Mouse (Mus musculus): ENCODE data around the gene Ogfod2. TPM values are rescaled to one million over a fixed set of nuclear protein-coding genes. Genes with fewer than 3 reads are reported as not detected.

Ogfod2 gene
- polyA plus RNA-seq, 1 experiment from 2014 or later = 15.3 TPM

GRCm38 (mm10) chr5:124078794-124079416 lies 33.2 kb upstream of the Ogfod2 start:
- H3K4me2 ChIP-seq (replicated peaks; ENCODE audit: low read depth, low read length) = no peak overlapping the region
- no peaks in the 10 kb centered on the region for H3K27me3 ChIP-seq (ENCODE audit: control insufficient read depth, insufficient read depth, low read length)
- WGBS = 59% methylated on average over 9 of the region's 9 CpGs
- H3K4me3 ChIP-seq (ENCODE audit: low read length) = no peak overlapping the region
- no peak for ATAC-seq (ENCODE audit: low FRiP score, low TSS enrichment)
- peaks cover 23% of the 10 kb centered on the region; the same call in 1 of the 2 replicates for H3K4me1 ChIP-seq (ENCODE audit: control insufficient read depth, insufficient read depth, low read length)
- H3K9ac ChIP-seq (ENCODE audit: low read depth, low read length) = no peak overlapping the region
- H3K9me3 ChIP-seq (ENCODE audit: control insufficient read depth, low read length) = no peaks in the 10 kb centered on the region
- H3K27ac ChIP-seq (ENCODE audit: low read depth, low read length) = no peak overlapping the region
- no peaks in the 10 kb centered on the region for H3K36me3 ChIP-seq (ENCODE audit: control insufficient read depth, insufficient read depth, low read length)

GRCm38 (mm10) chr5:124079880-124080279 lies 32.2 kb upstream of the Ogfod2 start:
- H3K4me3 ChIP-seq (ENCODE audit: low read length) = no peak overlapping the region
- H3K36me3 ChIP-seq (ENCODE audit: control insufficient read depth, insufficient read depth, low read length) = no peaks in the 10 kb centered on the region
- no peak overlapping the region for H3K9ac ChIP-seq (ENCODE audit: low read depth, low read length)
- H3K9me3 ChIP-seq (ENCODE audit: control insufficient read depth, low read length) = no peaks in the 10 kb centered on the region
- 88% methylated on average over 17 of the region's 17 CpGs for WGBS
- peaks cover 17% of the 10 kb centered on the region; the same call in 1 of the 2 replicates for H3K4me1 ChIP-seq (ENCODE audit: control insufficient read depth, insufficient read depth, low read length)
- no peak for ATAC-seq (ENCODE audit: low FRiP score, low TSS enrichment)
- H3K27ac ChIP-seq (ENCODE audit: low read depth, low read length) = no peak overlapping the region
- H3K4me2 ChIP-seq (replicated peaks; ENCODE audit: low read depth, low read length) = no peak overlapping the region
- H3K27me3 ChIP-seq (ENCODE audit: control insufficient read depth, insufficient read depth, low read length) = no peaks in the 10 kb centered on the region

GRCm38 (mm10) chr5:124082447-124082846 lies 29.6 kb upstream of the Ogfod2 start:
- H3K36me3 ChIP-seq (ENCODE audit: control insufficient read depth, insufficient read depth, low read length) = no peaks in the 10 kb centered on the region
- WGBS = 84% methylated on average over 10 of the region's 10 CpGs
- H3K9ac ChIP-seq (ENCODE audit: low read depth, low read length) = no peak overlapping the region
- H3K27ac ChIP-seq (ENCODE audit: low read depth, low read length) = no peak overlapping the region
- no peaks in the 10 kb centered on the region for H3K4me1 ChIP-seq (ENCODE audit: control insufficient read depth, insufficient read depth, low read length)
- no peaks in the 10 kb centered on the region for H3K27me3 ChIP-seq (ENCODE audit: control insufficient read depth, insufficient read depth, low read length)
- no peak overlapping the region for H3K4me3 ChIP-seq (ENCODE audit: low read length)
- no peak overlapping the region for H3K4me2 ChIP-seq (replicated peaks; ENCODE audit: low read depth, low read length)
- H3K9me3 ChIP-seq (ENCODE audit: control insufficient read depth, low read length) = no peaks in the 10 kb centered on the region
- ATAC-seq (ENCODE audit: low FRiP score, low TSS enrichment) = no peak

GRCm38 (mm10) chr5:124082941-124083688 lies 29.0 kb upstream of the Ogfod2 start:
- H3K9ac ChIP-seq (ENCODE audit: low read depth, low read length) = no peak overlapping the region
- H3K4me3 ChIP-seq (ENCODE audit: low read length) = no peak overlapping the region
- ATAC-seq (ENCODE audit: low FRiP score, low TSS enrichment) = no peak
- H3K4me2 ChIP-seq (replicated peaks; ENCODE audit: low read depth, low read length) = no peak overlapping the region
- H3K27ac ChIP-seq (ENCODE audit: low read depth, low read length) = no peak overlapping the region
- 88% methylated on average over 17 of the region's 17 CpGs for WGBS
- H3K9me3 ChIP-seq (ENCODE audit: control insufficient read depth, low read length) = no peaks in the 10 kb centered on the region
- H3K36me3 ChIP-seq (ENCODE audit: control insufficient read depth, insufficient read depth, low read length) = no peaks in the 10 kb centered on the region
- no peaks in the 10 kb centered on the region for H3K4me1 ChIP-seq (ENCODE audit: control insufficient read depth, insufficient read depth, low read length)
- H3K27me3 ChIP-seq (ENCODE audit: control insufficient read depth, insufficient read depth, low read length) = no peaks in the 10 kb centered on the region

GRCm38 (mm10) chr5:124083850-124084587 lies 28.1 kb upstream of the Ogfod2 start:
- Histone ChIP-seq H3K36me3 (ENCODE audit: control insufficient read depth, insufficient read depth, low read length) (no peaks in the 10 kb centered on the region), H3K4me2 (replicated peaks; ENCODE audit: low read depth, low read length) (no peak overlapping the region), H3K9ac (ENCODE audit: low read depth, low read length) (no peak overlapping the region), H3K27me3 (ENCODE audit: control insufficient read depth, insufficient read depth, low read length) (no peaks in the 10 kb centered on the region), H3K4me1 (ENCODE audit: control insufficient read depth, insufficient read depth, low read length) (no peaks in the 10 kb centered on the region), H3K9me3 (ENCODE audit: control insufficient read depth, low read length) (no peaks in the 10 kb centered on the region), H3K4me3 (ENCODE audit: low read length) (no peak overlapping the region), H3K27ac (ENCODE audit: low read depth, low read length) (no peak overlapping the region)
- 80% methylated on average over 14 of the region's 14 CpGs for WGBS
- ATAC-seq (ENCODE audit: low FRiP score, low TSS enrichment) = peak; percentile 1; the same call in 1 of the 2 replicates

- H3K36me3 ChIP-seq (ENCODE audit: control insufficient read depth, insufficient read depth, low read length) = no peaks in the 10 kb centered on the region
- ATAC-seq (ENCODE audit: low FRiP score, low TSS enrichment) = peak; percentile 65
- no peaks in the 10 kb centered on the region for H3K27me3 ChIP-seq (ENCODE audit: control insufficient read depth, insufficient read depth, low read length)
- WGBS = 42% methylated on average over 11 of the region's 11 CpGs
- H3K4me3 ChIP-seq (ENCODE audit: low read length) = no peak overlapping the region
- H3K4me2 ChIP-seq (replicated peaks; ENCODE audit: low read depth, low read length) = no peak overlapping the region
- H3K4me1 ChIP-seq (ENCODE audit: control insufficient read depth, insufficient read depth, low read length) = no peaks in the 10 kb centered on the region
- H3K27ac ChIP-seq (ENCODE audit: low read depth, low read length) = no peak overlapping the region
- no peak overlapping the region for H3K9ac ChIP-seq (ENCODE audit: low read depth, low read length)
- H3K9me3 ChIP-seq (ENCODE audit: control insufficient read depth, low read length) = no peaks in the 10 kb centered on the region
Observed at GRCm38 (mm10) chr5:124084588-124085173, 27.4 kb upstream of the Ogfod2 start.

GRCm38 (mm10) chr5:124085513-124085912 lies 26.6 kb upstream of the Ogfod2 start:
- H3K36me3 ChIP-seq (ENCODE audit: control insufficient read depth, insufficient read depth, low read length) = no peaks in the 10 kb centered on the region
- no peaks in the 10 kb centered on the region for H3K4me1 ChIP-seq (ENCODE audit: control insufficient read depth, insufficient read depth, low read length)
- H3K27ac ChIP-seq (ENCODE audit: low read depth, low read length) = no peak overlapping the region
- no peaks in the 10 kb centered on the region for H3K27me3 ChIP-seq (ENCODE audit: control insufficient read depth, insufficient read depth, low read length)
- H3K9me3 ChIP-seq (ENCODE audit: control insufficient read depth, low read length) = no peaks in the 10 kb centered on the region
- no peak overlapping the region for H3K4me2 ChIP-seq (replicated peaks; ENCODE audit: low read depth, low read length)
- H3K9ac ChIP-seq (ENCODE audit: low read depth, low read length) = no peak overlapping the region
- ATAC-seq (ENCODE audit: low FRiP score, low TSS enrichment) = no peak
- H3K4me3 ChIP-seq (ENCODE audit: low read length) = no peak overlapping the region
- 70% methylated on average over 3 of the region's 3 CpGs for WGBS

GRCm38 (mm10) chr5:124086876-124087275 lies 25.2 kb upstream of the Ogfod2 start:
- Histone ChIP-seq H3K4me3 (ENCODE audit: low read length) (no peak overlapping the region), H3K9me3 (ENCODE audit: control insufficient read depth, low read length) (no peaks in the 10 kb centered on the region), H3K27ac (ENCODE audit: low read depth, low read length) (no peak overlapping the region), H3K9ac (ENCODE audit: low read depth, low read length) (no peak overlapping the region), H3K4me2 (replicated peaks; ENCODE audit: low read depth, low read length) (no peak overlapping the region), H3K36me3 (ENCODE audit: control insufficient read depth, insufficient read depth, low read length) (no peaks in the 10 kb centered on the region), H3K27me3 (ENCODE audit: control insufficient read depth, insufficient read depth, low read length) (no peaks in the 10 kb centered on the region), H3K4me1 (ENCODE audit: control insufficient read depth, insufficient read depth, low read length) (no peaks in the 10 kb centered on the region)
- no peak for ATAC-seq (ENCODE audit: low FRiP score, low TSS enrichment)
- WGBS = 78% methylated on average over 4 of the region's 4 CpGs
